Mouse (Mus musculus) kidney, adult 2 months (tissue): ENCODE data around the gene Lgr4. TPM values are rescaled to one million over a fixed set of nuclear protein-coding genes. Genes with fewer than 3 reads are reported as not detected.
"Not testable (repeated sequence)": the region's sequence is repeated elsewhere in the genome, so short reads cannot be mapped to it uniquely, and the experiment has no call there.

Experiments used
- DNase-seq: peaks from one replicate; pipeline ENCODE4 v3.0.0; 2021
- H3K27ac ChIP-seq: fragments of 200-500 bp; 2 replicates; pipeline ENCODE4 v1.5.1; 2012; ENCODE audit warnings: low read depth, low read length, control low read depth, inconsistent platforms; ENCODE audit not compliant: insufficient read depth
- H3K27me3 ChIP-seq: fragments of 200-500 bp; replicated peaks from 2 replicates; pipeline ENCODE4 v1.6.1; 2012; ENCODE audit warnings: mild to moderate bottlenecking, moderate library complexity, low read length, inconsistent platforms; ENCODE audit not compliant: control insufficient read depth, insufficient read depth
- H3K36me3 ChIP-seq: fragments of 200-500 bp; 2 replicates; pipeline ENCODE4 v1.6.1; 2012; ENCODE audit warnings: mild to moderate bottlenecking, moderate library complexity, low read length, inconsistent platforms; ENCODE audit not compliant: control insufficient read depth, insufficient read depth
- H3K4me1 ChIP-seq: fragments of 200-500 bp; 2 replicates; pipeline ENCODE4 v1.6.1; 2011; ENCODE audit warnings: low read length; ENCODE audit not compliant: control insufficient read depth, insufficient read depth
- H3K4me3 ChIP-seq: fragments of 200-500 bp; 2 replicates; pipeline ENCODE4 v1.5.1; 2011; ENCODE audit warnings: mild to moderate bottlenecking, low read depth, low read length, control low read depth; ENCODE audit not compliant: insufficient read depth
- CTCF ChIP-seq: fragments of 200-500 bp; conservative IDR thresholded peaks from 2 replicates; pipeline ENCODE4 v1.5.1; 2011; ENCODE audit warnings: low read depth, mild to moderate bottlenecking, control low read depth, low read length, moderate library complexity, mixed read lengths; ENCODE audit not compliant: insufficient read depth, insufficient read length
- POLR2A ChIP-seq: fragments of 200-500 bp; IDR thresholded peaks from one replicate; pipeline ENCODE4 v1.6.1; 2011; ENCODE audit warnings: low read depth, low read length, control low read depth
- WGBS: fragments of 180-500 bp; shearing (Covaris S2); methylation state at CpG from one replicate; pipeline ENCODE4 v1.1.7; 2018; 5-methylcytosine and 5-hydroxymethylcytosine counted together
- polyA plus RNA-seq: library from polyadenylated mRNA; depleted of rRNA; stranded (reverse); fragments of >200 nt; gene quantifications from 2 replicates; pipeline ENCODE4 v1.2.3, GENCODE M21; 2012; rRNA removed

Gene Lgr4
- 106 and 131 TPM in 2 replicates for polyA plus RNA-seq

GRCm38 (mm10) chr2:109917496-109918413 lies at the start of gene Lgr4:
Gene Lgr4 (plus strand): TSS chr2:109917647.
- no peaks in the 10 kb centered on the region for H3K27me3 ChIP-seq

DNA sequence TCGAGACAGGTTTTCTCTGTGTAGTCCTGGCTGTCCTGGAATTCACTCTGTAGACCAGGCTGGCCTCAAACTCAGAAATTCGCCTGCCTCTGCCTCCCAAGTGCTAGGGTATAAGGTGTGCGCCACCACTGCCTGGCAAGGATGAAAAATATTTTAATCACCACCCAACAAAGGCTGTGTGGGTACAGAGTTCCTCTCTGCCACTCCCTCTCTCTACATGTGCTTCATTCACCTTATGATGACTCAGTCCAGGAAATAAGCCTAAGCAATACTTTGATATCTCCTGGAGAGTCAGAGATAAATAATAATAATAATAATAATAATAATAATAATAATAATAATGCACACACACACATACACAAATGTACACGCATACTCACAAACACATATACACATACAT lies 38.0 kb upstream of the Lgr4 start:
- DNase-seq, H3K27ac ChIP-seq, H3K4me1 ChIP-seq, H3K27me3 ChIP-seq, H3K36me3 ChIP-seq, H3K4me3 ChIP-seq: not testable (repeated sequence)
- WGBS = 87% methylated on average over 4 of the region's 4 CpGs

More at GRCm38 (mm10) chr2:109917496-109918413, at the start of gene Lgr4:
- TF ChIP-seq POLR2A (peak; percentile 84), CTCF (no peak)
- Histone ChIP-seq H3K4me1 (peaks cover 7% of the 10 kb centered on the region; the same call in 1 of the 2 replicates), H3K27ac (peak within 1 kb of the TSS; percentile 89), H3K36me3 (no peaks in the 10 kb centered on the region), H3K4me3 (peak within 1 kb of the TSS; percentile 62)
- peak; percentile 99 for DNase-seq
- 1% methylated on average over 111 of the region's 111 CpGs for WGBS

- 43% methylated on average over 2 of the region's 2 CpGs for WGBS
- H3K4me1 ChIP-seq = no peaks in the 10 kb centered on the region
- no peaks in the 10 kb centered on the region for H3K27me3 ChIP-seq
- no peak for TF ChIP-seq POLR2A
- TF ChIP-seq CTCF = no peak
- H3K4me3 ChIP-seq = no peak overlapping the region
- peak; percentile 11 for DNase-seq
- H3K36me3 ChIP-seq = no peaks in the 10 kb centered on the region
- H3K27ac ChIP-seq = no peak overlapping the region
These were observed 36.3 kb upstream of the Lgr4 start for GRCm38 (mm10) chr2:109881111-109881510.

DNA sequence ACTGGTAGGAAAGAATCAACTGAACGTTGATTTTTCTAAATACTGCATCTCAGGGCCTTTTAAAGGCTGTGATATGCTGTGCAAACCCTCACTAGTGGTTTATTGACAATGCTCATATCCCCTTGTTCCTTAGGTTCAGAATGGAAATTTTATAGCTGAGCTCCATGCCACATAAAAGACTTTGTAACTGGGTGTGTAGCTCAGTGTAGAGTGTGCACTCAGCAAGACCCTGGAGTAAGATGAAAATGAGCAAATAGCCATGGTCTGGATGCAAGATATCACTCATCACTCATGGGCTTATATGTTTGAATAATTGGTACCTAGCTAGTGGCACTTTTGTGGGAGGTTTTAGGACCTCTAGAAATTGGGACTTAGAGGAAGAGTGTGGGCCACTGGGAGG lies 35.8 kb upstream of the Lgr4 start:
- no peaks in the 10 kb centered on the region for H3K36me3 ChIP-seq
- no peak overlapping the region for H3K27ac ChIP-seq
- H3K27me3 ChIP-seq = no peaks in the 10 kb centered on the region
- no peak overlapping the region for H3K4me3 ChIP-seq
- DNase-seq = no peak
- TF ChIP-seq POLR2A (no peak), CTCF (no peak)
- 44% methylated on average over 1 of the region's 1 CpGs for WGBS
- no peaks in the 10 kb centered on the region for H3K4me1 ChIP-seq

- 77% methylated on average over 4 of the region's 4 CpGs for WGBS
- DNase-seq = no peak
- H3K4me1 ChIP-seq = no peaks in the 10 kb centered on the region
- no peaks in the 10 kb centered on the region for H3K27me3 ChIP-seq
- TF ChIP-seq POLR2A (no peak), CTCF (no peak)
- H3K27ac ChIP-seq = no peak overlapping the region
- H3K4me3 ChIP-seq = no peak overlapping the region
- no peaks in the 10 kb centered on the region for H3K36me3 ChIP-seq
These were observed 33.3 kb upstream of the Lgr4 start for GRCm38 (mm10) chr2:109884106-109884505.

DNA sequence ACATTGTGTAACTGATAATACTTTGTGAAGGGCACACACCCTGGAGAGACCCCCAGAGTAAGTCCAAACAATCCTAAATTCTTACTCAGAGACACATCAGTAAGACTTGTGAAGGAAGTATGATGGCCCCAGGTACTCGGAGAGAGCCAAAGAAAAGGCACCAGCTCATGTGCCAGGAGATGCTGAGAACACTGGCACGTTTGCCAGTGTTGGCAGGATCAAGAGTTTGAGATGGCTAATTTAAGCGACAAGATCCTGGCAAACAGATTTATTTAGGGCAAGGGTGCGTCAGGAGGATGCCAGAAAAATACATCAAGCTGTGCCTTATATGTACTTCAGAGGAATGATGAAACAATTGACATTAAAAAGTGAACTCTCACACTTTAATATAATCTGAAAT lies 32.9 kb upstream of the Lgr4 start:
- no peak for DNase-seq

GRCm38 (mm10) chr2:109890068-109890467 lies 27.4 kb upstream of the Lgr4 start:
- Histone ChIP-seq H3K4me3 (no peak overlapping the region), H3K4me1 (0 out of 2 replicates have a peak, but pooled peaks cover 5% of the 10 kb centered on the region), H3K27me3 (no peaks in the 10 kb centered on the region), H3K27ac (no peak overlapping the region), H3K36me3 (peaks cover 2% of the 10 kb centered on the region; the same call in 1 of the 2 replicates)
- WGBS = 32% methylated on average over 4 of the region's 4 CpGs
- DNase-seq = no peak
- TF ChIP-seq POLR2A (no peak), CTCF (no peak)

More for the DNA sequence above, 32.9 kb upstream of the Lgr4 start:
- Histone ChIP-seq H3K36me3 (no peaks in the 10 kb centered on the region), H3K27me3 (no peaks in the 10 kb centered on the region), H3K4me1 (no peaks in the 10 kb centered on the region), H3K4me3 (no peak overlapping the region), H3K27ac (no peak overlapping the region)
- WGBS = 70% methylated on average over 4 of the region's 4 CpGs
- no peak for TF ChIP-seq POLR2A
- TF ChIP-seq CTCF = no peak
